Mouse (Mus musculus): ENCODE data around the gene Nicn1.

- TF ChIP-seq CTCF (IDR thresholded peaks at IDR 0.05; ENCODE audit: extremely low read depth, insufficient read depth, low read length), result no peak
- no peak for TF ChIP-seq POLR2A (IDR thresholded peaks at IDR 0.05; ENCODE audit: extremely low read depth, insufficient read depth, low read length)
Observed at GRCm38 (mm10) chr9:108341139-108341475, 50.9 kb downstream of the Nicn1 start.
